Comparison of ENCODE assay signal across 31 mouse cellular contexts in genomic region chr5:146933466-146933865, GRCm38 (mm10).
"Had no signal": no experiment of that assay in that cellular context is flagged by ENCODE, and none has a peak within 500 bp of the region (broad histone marks: within the 10 kb centered on the region; RNA-seq: fewer than 3 reads in every experiment).

No protein-coding gene starts in this region.

- H3K27me3 ChIP-seq: liver, embryonic 12.5 days; liver, embryonic 13.5 days; liver, embryonic 15.5 days; lung, embryonic 15.5 days; midbrain, embryonic 12.5 days; midbrain, embryonic 15.5 days; neural tube, embryonic 12.5 days; neural tube, embryonic 13.5 days had no signal

- H3K9me3 ChIP-seq: limb, embryonic 10.5 days; limb, embryonic 12.5 days; limb, embryonic 13.5 days; limb, embryonic 15.5 days; liver, embryonic 12.5 days; liver, embryonic 13.5 days; liver, embryonic 15.5 days; lung, embryonic 15.5 days; megakaryocyte, embryonic 14.5 days; midbrain, embryonic 10.5 days; midbrain, embryonic 12.5 days; midbrain, embryonic 15.5 days; neural tube, embryonic 12.5 days; neural tube, embryonic 13.5 days had no signal

- DNase-seq: left cerebral cortex, postnatal 4 days; liver; liver, embryonic 13.5 days; liver, postnatal 0 days; lung, adult 18-20 months; lung, adult 2 months; lung, embryonic 14.5 days; lung, postnatal 14 days; lung, postnatal 36 days; lung, postnatal 4 days; midbrain, embryonic 14.5 days had no signal

- H3K4me3 ChIP-seq: limb, embryonic 10.5 days; limb, embryonic 12.5 days; limb, embryonic 13.5 days; limb, embryonic 15.5 days; liver, embryonic 12.5 days; liver, embryonic 13.5 days; liver, embryonic 15.5 days; lung, embryonic 15.5 days; megakaryocyte, embryonic 14.5 days; midbrain, embryonic 10.5 days; midbrain, embryonic 12.5 days; midbrain, embryonic 15.5 days; myocyte; neural tube, embryonic 12.5 days; neural tube, embryonic 13.5 days had no signal

- H3K9ac ChIP-seq: limb, embryonic 12.5 days; limb, embryonic 13.5 days; limb, embryonic 15.5 days; liver, embryonic 12.5 days; liver, embryonic 13.5 days; liver, embryonic 14.5 days; liver, embryonic 15.5 days; liver, postnatal 0 days; lung, embryonic 14.5 days; lung, embryonic 15.5 days; midbrain, embryonic 12.5 days; midbrain, embryonic 15.5 days; neural tube, embryonic 12.5 days; neural tube, embryonic 13.5 days had no signal

- H3K4me1 ChIP-seq: limb, embryonic 12.5 days; limb, embryonic 13.5 days; limb, embryonic 15.5 days; liver, embryonic 12.5 days; liver, embryonic 13.5 days; liver, embryonic 15.5 days; lung, embryonic 15.5 days; megakaryocyte, embryonic 14.5 days; midbrain, embryonic 10.5 days; midbrain, embryonic 12.5 days; midbrain, embryonic 15.5 days; neural tube, embryonic 12.5 days; neural tube, embryonic 13.5 days had no signal

- ATAC-seq: liver, embryonic 12.5 days; liver, postnatal 0 days; lung, postnatal 0 days; midbrain, embryonic 15.5 days; midbrain, embryonic 16.5 days had no signal

- H3K4me2 ChIP-seq: limb, embryonic 12.5 days; limb, embryonic 13.5 days; limb, embryonic 15.5 days; liver, embryonic 11.5 days; liver, embryonic 12.5 days; liver, embryonic 13.5 days; liver, embryonic 15.5 days; lung, embryonic 14.5 days; lung, embryonic 15.5 days; midbrain, embryonic 11.5 days; midbrain, embryonic 12.5 days; midbrain, embryonic 15.5 days; neural tube, embryonic 12.5 days; neural tube, embryonic 13.5 days had no signal

- H3K36me3 ChIP-seq: limb, embryonic 10.5 days; limb, embryonic 12.5 days; limb, embryonic 13.5 days; limb, embryonic 15.5 days; liver, embryonic 12.5 days; liver, embryonic 13.5 days; liver, embryonic 15.5 days; lung, embryonic 15.5 days; midbrain, embryonic 10.5 days; midbrain, embryonic 12.5 days; midbrain, embryonic 15.5 days; neural tube, embryonic 12.5 days; neural tube, embryonic 13.5 days had no signal

- H3K27ac ChIP-seq: limb, embryonic 10.5 days; limb, embryonic 12.5 days; limb, embryonic 13.5 days; limb, embryonic 15.5 days; liver, embryonic 12.5 days; liver, embryonic 13.5 days; liver, embryonic 14.5 days; liver, embryonic 15.5 days; lung, embryonic 15.5 days; macrophage; midbrain, embryonic 10.5 days; midbrain, embryonic 12.5 days; midbrain, embryonic 15.5 days; neural tube, embryonic 12.5 days; neural tube, embryonic 13.5 days had no signal
